Mouse (Mus musculus) stomach, embryonic 14.5 days (tissue): ENCODE results near the gene Asb12. TPM values are rescaled to one million over a fixed set of nuclear protein-coding genes. Genes with fewer than 3 reads are reported as not detected.
"Not testable (repeated sequence)": the region's sequence is repeated elsewhere in the genome, so short reads cannot be mapped to it uniquely, and the experiment has no call there.

Experiments
- ATAC-seq: fragments of 200-750 bp; cut with Nextera tagmentation; 2 replicates; pipeline ENCODE4 v1.8.0; 2017; ENCODE audit warnings: low read depth, moderate TSS enrichment; ENCODE audit not compliant: insufficient number of reproducible peaks, insufficient read depth, low FRiP score
- H3K27ac ChIP-seq: fragments of 300-500 bp; sonication (generic); 2 replicates; pipeline ENCODE4 v1.5.1; 2014; ENCODE audit warnings: mild to moderate bottlenecking, low read length, moderate library complexity, mixed read lengths
- H3K27me3 ChIP-seq: fragments of 300-500 bp; sonication (generic); 2 replicates; pipeline ENCODE4 v1.6.1; 2014; ENCODE audit warnings: low read length, control low read depth, mixed read lengths; ENCODE audit not compliant: control insufficient read depth, insufficient read depth
- H3K36me3 ChIP-seq: fragments of 300-500 bp; sonication (generic); 2 replicates; pipeline ENCODE4 v1.6.1; 2014; ENCODE audit warnings: mild to moderate bottlenecking, control low read depth, low read length, moderate library complexity, mixed read lengths; ENCODE audit not compliant: control insufficient read depth, insufficient read depth
- H3K4me1 ChIP-seq: fragments of 300-500 bp; sonication (generic); 2 replicates; pipeline ENCODE4 v1.6.1; 2014; ENCODE audit warnings: low read length, control low read depth, mixed read lengths; ENCODE audit not compliant: control insufficient read depth, insufficient read depth
- H3K4me2 ChIP-seq: fragments of 300-500 bp; sonication (generic); replicated peaks from 2 replicates; pipeline ENCODE4 v1.6.1; 2014; ENCODE audit warnings: low read depth, low read length, control low read depth
- H3K4me3 ChIP-seq: fragments of 300-500 bp; sonication (generic); 2 replicates; pipeline ENCODE4 v1.5.1; 2014; ENCODE audit warnings: low read depth, low read length, control low read depth
- H3K9ac ChIP-seq: fragments of 300-500 bp; sonication (generic); replicated peaks from 2 replicates; pipeline ENCODE4 v1.6.1; 2014; ENCODE audit warnings: low read depth, mild to moderate bottlenecking, control low read depth, low read length, moderate library complexity, mixed read lengths
- H3K9me3 ChIP-seq: fragments of 300-500 bp; sonication (generic); 2 replicates; pipeline ENCODE4 v1.6.1; 2016; ENCODE audit warnings: low read depth, low read length, control low read depth; ENCODE audit not compliant: control insufficient read depth
- WGBS: fragments of 180-500 bp; shearing (Covaris S2); extraction: QIAGEN DNeasy Blood & Tissue Kit; methylation state at CpG from one replicate; pipeline ENCODE4 v1.1.7; 2014; 5-methylcytosine and 5-hydroxymethylcytosine counted together
- polyA plus RNA-seq: library from polyadenylated mRNA; unstranded; fragments of >200 nt; fragmentation: Nextera tagmentation; extraction: Ambion mirVana; gene quantifications from 2 replicates; pipeline ENCODE4 v1.2.1, GENCODE M21; 2014

The Asb12 gene
- polyA plus RNA-seq, result 0.28 TPM in 1 of 2 replicates, not detected in the other

- ATAC-seq, result no peak
- WGBS, result 82% methylated on average over 2 of the region's 2 CpGs
- H3K27me3 ChIP-seq, result no peaks in the 10 kb centered on the region
Observed at GRCm38 (mm10) chrX:95557887-95558286, at the start of gene Asb12, which contains the start of gene Pfn5. Asb12 (minus strand) TSS chrX:95557987. Pfn5 (plus strand) TSS chrX:95558104.

GRCm38 (mm10) chrX:95600609-95601008 is 42.8 kb upstream of the Asb12 start:
- Histone ChIP-seq H3K4me3 (no peak overlapping the region), H3K4me2 (no peak overlapping the region), H3K9ac (no peak overlapping the region), H3K4me1 (no peaks in the 10 kb centered on the region), H3K27ac (no peak overlapping the region), H3K36me3 (no peaks in the 10 kb centered on the region), H3K9me3 (no peaks in the 10 kb centered on the region), H3K27me3 (no peaks in the 10 kb centered on the region)
- WGBS, result 48% methylated on average over 5 of the region's 5 CpGs
- no peak; the same call in 1 of the 2 replicates for ATAC-seq

More at GRCm38 (mm10) chrX:95557887-95558286, at the start of gene Asb12, which contains the start of gene Pfn5:
- H3K27ac ChIP-seq, result no peak within 1 kb of the TSS
- H3K4me2 ChIP-seq, result no peak within 1 kb of the TSS
- H3K36me3 ChIP-seq, result no peaks in the 10 kb centered on the region
- H3K9me3 ChIP-seq, result no peaks in the 10 kb centered on the region
- H3K9ac ChIP-seq, result no peak within 1 kb of the TSS
- H3K4me1 ChIP-seq, result no peaks in the 10 kb centered on the region
- no peak within 1 kb of the TSS for H3K4me3 ChIP-seq

GRCm38 (mm10) chrX:95554321-95554720 is 3.5 kb downstream of the Asb12 start:
- ATAC-seq, result no peak
- Histone ChIP-seq H3K36me3 (no peaks in the 10 kb centered on the region), H3K27ac (no peak overlapping the region), H3K4me3 (no peak overlapping the region), H3K4me1 (no peaks in the 10 kb centered on the region), H3K4me2 (no peak overlapping the region), H3K9me3 (no peaks in the 10 kb centered on the region), H3K9ac (no peak overlapping the region), H3K27me3 (no peaks in the 10 kb centered on the region)
- 67% methylated on average over 4 of the region's 4 CpGs for WGBS

- H3K4me3 ChIP-seq, H3K4me1 ChIP-seq, H3K4me2 ChIP-seq, H3K36me3 ChIP-seq, H3K27me3 ChIP-seq, ATAC-seq, H3K9ac ChIP-seq, H3K9me3 ChIP-seq, H3K27ac ChIP-seq: not testable (repeated sequence)
- 93% methylated on average over 2 of the region's 2 CpGs for WGBS
Observed at GRCm38 (mm10) chrX:95535493-95535892, 22.3 kb downstream of the Asb12 start.

- no peak for ATAC-seq
Observed at GRCm38 (mm10) chrX:95525166-95525565, 32.6 kb downstream of the Asb12 start.

GRCm38 (mm10) chrX:95523883-95524282 is 33.9 kb downstream of the Asb12 start:
- no peaks in the 10 kb centered on the region for H3K9me3 ChIP-seq
- H3K4me2 ChIP-seq, result no peak overlapping the region
- no peak overlapping the region for H3K27ac ChIP-seq
- ATAC-seq, result no peak
- no peak overlapping the region for H3K4me3 ChIP-seq
- no peak overlapping the region for H3K9ac ChIP-seq
- H3K36me3 ChIP-seq, result no peaks in the 10 kb centered on the region
- H3K4me1 ChIP-seq, result no peaks in the 10 kb centered on the region
- no peaks in the 10 kb centered on the region for H3K27me3 ChIP-seq

More at GRCm38 (mm10) chrX:95525166-95525565, 32.6 kb downstream of the Asb12 start:
- no peak overlapping the region for H3K4me2 ChIP-seq
- WGBS, result 77% methylated on average over 2 of the region's 2 CpGs
- H3K9ac ChIP-seq, result no peak overlapping the region
- H3K27me3 ChIP-seq, result no peaks in the 10 kb centered on the region
- H3K36me3 ChIP-seq, result no peaks in the 10 kb centered on the region
- H3K4me1 ChIP-seq, result no peaks in the 10 kb centered on the region
- no peak overlapping the region for H3K27ac ChIP-seq
- no peaks in the 10 kb centered on the region for H3K9me3 ChIP-seq
- no peak overlapping the region for H3K4me3 ChIP-seq

GRCm38 (mm10) chrX:95457166-95457565 is 100.6 kb downstream of the Asb12 start:
- Histone ChIP-seq H3K4me2 (no peak overlapping the region), H3K9me3 (no peaks in the 10 kb centered on the region), H3K4me3 (no peak overlapping the region), H3K27ac (no peak overlapping the region), H3K4me1 (no peaks in the 10 kb centered on the region), H3K27me3 (no peaks in the 10 kb centered on the region), H3K36me3 (no peaks in the 10 kb centered on the region), H3K9ac (no peak overlapping the region)
- 68% methylated on average over 3 of the region's 3 CpGs for WGBS
- ATAC-seq, result no peak

- no peak for ATAC-seq
- no peak overlapping the region for H3K4me2 ChIP-seq
- H3K27me3 ChIP-seq, result no peaks in the 10 kb centered on the region
- 50% methylated on average over 2 of the region's 2 CpGs for WGBS
- H3K9me3 ChIP-seq, result no peaks in the 10 kb centered on the region
- H3K27ac ChIP-seq, result no peak overlapping the region
- no peak overlapping the region for H3K9ac ChIP-seq
- H3K36me3 ChIP-seq, result no peaks in the 10 kb centered on the region
- H3K4me3 ChIP-seq, result no peak overlapping the region
- 0 out of 2 replicates have a peak, but pooled peaks cover 3% of the 10 kb centered on the region for H3K4me1 ChIP-seq
Observed at GRCm38 (mm10) chrX:95445866-95446265, 111.9 kb downstream of the Asb12 start.

- peaks cover 7% of the 10 kb centered on the region; the same call in 1 of the 2 replicates for H3K4me1 ChIP-seq
- H3K27me3 ChIP-seq, result no peaks in the 10 kb centered on the region
- no peak overlapping the region for H3K9ac ChIP-seq
- no peaks in the 10 kb centered on the region for H3K36me3 ChIP-seq
- no peaks in the 10 kb centered on the region for H3K9me3 ChIP-seq
- peak overlapping the region; percentile 45 for H3K4me3 ChIP-seq
- peak overlapping the region; percentile 85; the same call in 1 of the 2 replicates for H3K27ac ChIP-seq
- ATAC-seq, result no peak; the same call in 1 of the 2 replicates
- 26% methylated on average over 3 of the region's 3 CpGs for WGBS
- peak overlapping the region; percentile 28 for H3K4me2 ChIP-seq
Observed at GRCm38 (mm10) chrX:95445141-95445540, 112.6 kb downstream of the Asb12 start.
